Mouse (Mus musculus): ENCODE data around the gene 1600014C23Rik. TPM values are rescaled to one million over a fixed set of nuclear protein-coding genes. Genes with fewer than 3 reads are reported as not detected.
A peak's percentile ranks its signal among the peaks of the same experiment; 100 is the strongest.

1600014C23Rik gene
- polyA plus RNA-seq, 1 experiment: not detected

- DNase-seq (ENCODE audit: low spot score): no peak
Measured at GRCm38 (mm10) chr17:45752053-45752452, 18.4 kb upstream of the 1600014C23Rik start.

DNA sequence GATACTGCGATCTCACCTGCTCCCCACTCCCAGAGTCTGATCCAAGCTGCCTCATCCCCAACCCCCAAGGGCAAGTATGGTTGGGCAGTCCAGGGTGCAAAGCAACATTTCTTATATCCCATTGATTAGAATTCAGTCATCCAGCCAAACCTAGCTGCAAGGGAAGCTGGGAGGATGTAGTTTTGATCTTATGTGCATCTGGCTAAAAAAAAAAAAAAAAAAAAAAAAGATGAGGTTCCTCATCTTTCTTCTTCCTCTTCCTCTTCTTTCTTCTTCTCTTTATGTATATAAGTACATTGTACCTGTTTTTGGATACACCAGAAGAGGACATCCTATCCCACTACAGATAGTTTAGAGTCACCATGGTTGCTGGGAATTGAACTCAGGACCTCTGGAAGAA, 17.7 kb upstream of the 1600014C23Rik start:
- DNase-seq (ENCODE audit: low spot score): no peak

DNA sequence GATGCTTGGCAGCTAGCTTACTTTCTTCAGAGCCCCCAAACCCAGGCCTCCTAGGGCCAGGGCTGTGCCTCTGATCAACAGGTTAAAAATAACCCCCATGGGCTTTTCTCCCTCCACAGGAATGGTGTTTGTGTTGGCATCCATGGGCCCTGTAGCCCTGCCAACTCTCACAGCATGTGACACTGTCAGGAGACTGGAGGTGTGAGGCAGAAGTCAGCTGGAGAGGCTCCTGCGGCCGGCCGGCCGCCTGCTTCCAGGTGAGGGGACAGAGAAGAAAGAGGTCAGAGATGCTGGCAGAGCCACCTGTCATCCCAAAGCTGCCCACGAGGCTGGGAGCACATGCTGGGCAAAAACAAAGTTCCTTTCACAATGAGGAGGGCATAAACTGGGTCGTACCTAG, 15.5 kb upstream of the 1600014C23Rik start:
- DNase-seq (ENCODE audit: low spot score): no peak

DNA sequence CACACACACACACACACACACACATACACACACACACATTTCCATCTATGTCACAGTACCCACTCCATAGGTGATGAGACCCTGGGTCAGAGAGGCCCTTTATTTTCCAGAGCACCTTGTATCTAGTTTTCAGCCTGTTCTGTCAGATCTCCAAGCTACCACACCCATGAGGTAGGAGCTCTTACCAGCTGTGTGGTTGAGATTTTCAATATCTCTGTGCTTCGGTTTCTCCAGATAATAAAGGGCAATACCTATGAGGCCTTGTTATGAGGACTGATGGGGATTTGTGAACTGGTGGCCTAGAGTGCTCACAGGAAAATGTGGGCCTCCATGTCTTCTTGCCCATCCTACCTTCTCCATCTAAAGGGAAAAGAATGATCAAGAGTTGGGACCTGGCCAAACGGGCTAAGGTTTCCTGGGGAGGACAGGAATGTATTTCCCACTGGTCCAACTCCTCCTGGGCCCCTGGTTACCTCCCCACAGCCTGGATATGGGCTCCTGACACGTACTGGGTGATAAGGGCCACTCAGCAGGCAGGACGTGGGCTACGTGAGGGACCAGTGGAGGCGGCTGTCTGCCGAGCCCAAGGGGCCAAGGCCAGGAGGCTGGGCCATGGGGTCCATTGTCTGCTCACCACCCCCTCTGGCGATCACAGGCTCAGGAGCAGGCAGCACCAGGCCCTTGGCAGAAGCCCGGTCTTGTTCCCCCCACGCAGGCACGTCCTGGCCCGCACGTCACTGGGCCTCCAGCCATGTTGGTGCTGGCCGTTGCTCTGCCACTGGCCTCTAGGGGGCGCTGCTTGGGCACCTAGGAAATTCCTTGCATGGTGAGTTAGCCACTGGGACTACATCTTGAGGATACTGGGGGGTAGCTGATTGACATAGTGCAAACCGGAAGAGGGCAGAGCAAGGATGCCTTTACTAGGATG, 14.5 kb upstream of the 1600014C23Rik start:
- no peak for DNase-seq (ENCODE audit: low spot score)

GRCm38 (mm10) chr17:45747293-45747692, 13.6 kb upstream of the 1600014C23Rik start:
- DNase-seq (ENCODE audit: low spot score): no peak

DNA sequence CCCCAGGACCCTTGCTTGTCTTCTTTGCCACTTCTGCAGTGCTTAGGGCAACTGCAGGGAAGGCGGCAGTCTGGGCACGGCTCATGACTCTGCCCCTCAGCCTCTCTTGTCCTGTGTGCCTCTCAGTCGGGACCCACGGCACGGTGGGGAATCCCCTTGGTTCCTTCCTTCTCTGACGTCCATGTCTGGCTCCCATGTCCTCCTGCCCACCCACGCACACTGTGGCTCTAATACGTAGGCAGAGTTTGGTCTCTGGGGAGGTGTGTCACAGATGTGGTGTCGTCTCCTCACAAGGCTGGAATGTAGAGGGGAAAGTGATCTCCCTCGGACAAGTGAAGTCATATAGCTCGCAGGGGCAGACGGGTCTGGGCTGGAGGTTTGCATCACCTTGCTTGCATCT, 13.1 kb upstream of the 1600014C23Rik start:
- DNase-seq (ENCODE audit: low spot score): no peak

- no peak for DNase-seq (ENCODE audit: low spot score)
Measured at GRCm38 (mm10) chr17:45745629-45746028, 12.0 kb upstream of the 1600014C23Rik start.

GRCm38 (mm10) chr17:45742371-45743147, 8.9 kb upstream of the 1600014C23Rik start:
- DNase-seq (ENCODE audit: low spot score): no peak

- DNase-seq (ENCODE audit: low spot score): no peak
Measured at GRCm38 (mm10) chr17:45737078-45737601, 3.5 kb upstream of the 1600014C23Rik start.

DNA sequence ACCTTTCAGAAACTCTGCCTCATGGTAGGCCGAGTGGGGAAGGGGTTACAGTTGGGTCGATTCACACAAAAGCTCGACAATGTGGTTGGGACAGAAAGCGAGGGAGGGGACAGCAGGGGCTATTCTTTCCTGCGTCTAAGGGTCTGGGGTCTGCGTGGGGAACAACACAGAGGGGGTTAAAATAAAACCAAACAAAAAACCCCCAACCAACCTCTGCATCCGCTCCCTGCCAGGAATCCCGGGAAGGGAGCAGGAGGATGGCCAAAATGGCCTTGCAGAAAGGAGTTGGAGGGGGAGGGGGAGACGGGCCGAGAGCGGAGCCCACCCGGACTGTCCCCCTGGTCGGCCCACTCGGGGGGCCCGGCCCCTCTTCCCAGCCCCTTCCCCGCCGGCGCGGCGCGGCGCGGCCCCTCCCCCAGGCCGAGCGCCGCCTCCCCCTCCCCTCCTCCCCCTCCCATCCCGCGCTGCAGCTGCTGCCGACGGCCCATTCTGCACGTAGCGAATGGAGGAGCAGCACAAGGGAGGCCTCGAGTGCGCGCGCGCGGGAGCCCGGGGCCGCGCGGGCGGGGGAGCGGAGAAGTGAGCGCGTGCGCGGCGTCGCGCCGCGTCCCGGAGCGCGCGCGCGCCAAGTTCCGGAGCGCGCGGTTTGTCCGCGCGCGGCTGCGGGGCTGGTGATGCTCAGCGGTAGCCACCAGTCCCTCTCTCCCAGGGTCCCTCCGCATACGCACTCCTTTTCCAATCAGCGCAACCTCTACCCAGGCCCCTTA, 2.9 kb upstream of the 1600014C23Rik start:
- peak; percentile 64 for DNase-seq (ENCODE audit: low spot score)

DNA sequence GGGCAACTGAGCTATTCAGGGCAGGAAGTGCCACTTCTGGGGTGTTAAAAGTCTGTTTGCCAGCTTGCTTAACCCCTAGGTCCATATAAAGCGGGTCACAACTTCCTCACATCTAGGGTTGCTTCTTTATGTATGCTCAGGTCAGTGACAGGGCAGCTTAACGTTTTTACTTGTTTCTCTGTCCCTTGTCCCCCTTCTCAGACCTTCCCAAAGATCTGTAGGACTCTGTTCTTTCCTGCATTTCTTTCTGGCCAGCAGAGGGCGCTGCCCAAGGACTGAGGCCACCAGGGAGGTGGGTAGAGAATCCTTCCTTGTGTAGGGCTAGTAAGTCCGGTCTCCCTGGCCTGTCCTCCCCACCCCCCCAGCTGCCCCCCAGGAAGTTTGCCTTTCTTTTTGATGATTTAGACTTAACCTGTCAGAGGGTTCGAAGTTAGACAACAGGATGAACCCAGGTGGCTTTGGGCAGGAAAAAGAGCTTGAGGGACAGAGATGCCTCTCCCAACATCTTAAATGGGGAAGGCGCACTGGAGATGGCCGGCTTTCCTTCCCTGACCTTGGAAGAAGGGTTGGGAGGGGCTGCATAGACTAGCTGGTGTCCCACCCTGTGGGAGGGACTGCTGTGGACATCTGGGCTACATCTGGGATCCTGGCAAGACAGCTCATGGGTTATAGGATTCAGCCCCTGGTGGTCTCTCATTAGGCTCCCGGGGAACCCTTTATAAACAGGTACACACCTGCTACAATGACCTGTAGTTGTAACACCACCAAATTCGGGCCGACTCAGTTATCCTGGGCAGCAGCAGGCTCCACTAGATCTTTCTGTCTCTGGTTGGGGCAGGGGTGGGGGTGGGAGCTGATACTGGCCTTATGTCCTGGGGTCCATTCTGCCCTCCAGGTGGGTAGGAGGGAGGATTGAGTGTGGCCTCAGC, 2.0 kb upstream of the 1600014C23Rik start:
- DNase-seq (ENCODE audit: low spot score): peak; percentile 66

DNA sequence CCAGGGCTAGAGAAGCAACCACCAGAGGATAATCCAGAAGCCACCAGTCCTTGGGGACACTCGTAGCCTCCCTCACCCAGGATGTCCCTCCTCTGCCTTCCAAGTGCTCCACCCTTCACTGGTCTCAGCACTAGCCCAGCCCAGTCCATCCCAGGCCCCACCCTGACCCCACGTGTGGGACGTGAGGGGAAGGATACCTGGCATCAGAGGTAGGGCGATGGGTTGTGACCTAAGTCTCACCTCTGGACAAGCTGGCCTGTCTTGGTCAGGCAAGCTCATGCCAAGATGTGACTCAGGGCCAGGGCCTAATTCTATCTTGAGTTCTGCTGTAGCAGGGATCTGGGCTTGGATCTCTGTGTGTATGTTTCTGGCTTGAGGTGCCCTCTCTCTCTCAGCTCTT, 1.2 kb upstream of the 1600014C23Rik start:
- no peak for DNase-seq (ENCODE audit: low spot score)

GRCm38 (mm10) chr17:45734333-45734732, 689 bp upstream of the 1600014C23Rik start:
- DNase-seq (ENCODE audit: low spot score): no peak

- no peak for DNase-seq (ENCODE audit: low spot score)
Measured at GRCm38 (mm10) chr17:45733038-45733734, 458 bp downstream of the 1600014C23Rik start.

DNA sequence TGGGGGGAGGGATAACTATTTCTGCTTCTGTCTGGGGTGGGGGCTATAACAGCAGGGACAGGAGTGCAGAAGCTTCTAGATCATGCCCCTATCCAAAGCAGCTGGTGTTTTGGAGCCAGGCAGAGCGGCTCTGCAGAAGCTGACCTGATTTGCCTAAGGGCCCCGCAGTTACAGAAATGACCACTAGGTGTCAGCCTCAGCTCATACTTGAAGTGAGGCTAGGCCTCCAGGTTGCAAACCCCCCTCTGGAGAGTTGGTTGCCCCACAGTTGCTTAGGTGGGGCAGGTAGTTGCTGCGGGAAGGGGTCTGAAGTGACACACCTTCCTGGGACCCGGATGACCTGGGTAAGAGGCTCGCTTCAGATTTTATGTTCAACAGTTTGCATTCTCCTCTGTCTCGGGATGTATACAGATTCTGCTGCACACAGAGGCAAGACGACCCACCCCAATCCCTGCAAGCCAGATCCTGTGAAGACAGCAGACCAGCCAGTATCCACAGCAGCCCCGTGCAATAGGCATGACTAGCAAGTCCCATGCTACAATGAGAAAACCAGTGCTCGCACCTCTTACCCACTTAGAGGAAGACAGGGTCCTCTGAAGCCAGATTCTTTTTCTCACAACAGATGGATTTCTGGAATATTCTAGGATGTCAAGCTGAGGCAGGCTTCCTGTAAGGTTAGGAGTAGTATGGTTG, 2.3 kb downstream of the 1600014C23Rik start:
- DNase-seq (ENCODE audit: low spot score): peak; percentile 74

DNA sequence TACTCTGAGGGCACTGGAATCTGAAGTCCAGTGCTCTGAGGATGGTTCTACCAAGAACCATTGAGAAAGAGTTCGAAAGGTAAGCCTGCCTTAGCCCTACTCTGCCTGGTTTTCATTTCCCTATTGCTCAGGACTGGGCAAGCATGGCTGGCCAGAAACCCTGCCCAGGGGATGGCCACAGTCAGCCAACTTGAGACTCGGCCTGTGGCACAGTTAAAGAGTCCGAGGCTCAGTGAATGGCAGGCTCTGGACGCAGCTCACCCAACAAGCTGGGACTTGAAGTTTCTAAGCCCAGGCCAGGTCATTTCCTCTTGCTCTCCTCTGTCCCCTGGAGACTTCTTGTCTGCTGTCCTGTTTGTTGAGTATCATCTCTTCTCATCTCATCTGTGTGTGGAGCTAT, 2.9 kb downstream of the 1600014C23Rik start:
- DNase-seq (ENCODE audit: low spot score): no peak

DNA sequence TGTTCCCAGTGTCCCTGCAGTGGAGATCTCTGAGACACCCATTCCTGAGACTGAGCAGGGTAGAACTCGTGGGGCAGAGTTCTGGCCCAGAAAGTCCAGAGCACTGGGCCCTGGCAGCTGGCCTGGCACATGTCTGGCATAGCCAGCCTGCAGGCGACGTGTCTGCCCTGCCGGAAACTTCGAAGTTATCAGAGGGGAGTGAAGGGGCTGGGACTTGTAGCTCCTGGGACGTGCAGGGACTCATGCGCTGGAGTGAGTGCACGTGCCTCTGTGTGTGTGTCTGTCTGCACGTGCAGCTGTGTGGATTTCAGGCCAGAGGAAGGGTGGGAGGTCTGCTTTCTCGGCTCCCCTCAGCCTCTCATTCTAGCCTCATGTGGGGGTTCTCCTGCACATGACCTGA, 4.3 kb downstream of the 1600014C23Rik start:
- no peak for DNase-seq (ENCODE audit: low spot score)

DNA sequence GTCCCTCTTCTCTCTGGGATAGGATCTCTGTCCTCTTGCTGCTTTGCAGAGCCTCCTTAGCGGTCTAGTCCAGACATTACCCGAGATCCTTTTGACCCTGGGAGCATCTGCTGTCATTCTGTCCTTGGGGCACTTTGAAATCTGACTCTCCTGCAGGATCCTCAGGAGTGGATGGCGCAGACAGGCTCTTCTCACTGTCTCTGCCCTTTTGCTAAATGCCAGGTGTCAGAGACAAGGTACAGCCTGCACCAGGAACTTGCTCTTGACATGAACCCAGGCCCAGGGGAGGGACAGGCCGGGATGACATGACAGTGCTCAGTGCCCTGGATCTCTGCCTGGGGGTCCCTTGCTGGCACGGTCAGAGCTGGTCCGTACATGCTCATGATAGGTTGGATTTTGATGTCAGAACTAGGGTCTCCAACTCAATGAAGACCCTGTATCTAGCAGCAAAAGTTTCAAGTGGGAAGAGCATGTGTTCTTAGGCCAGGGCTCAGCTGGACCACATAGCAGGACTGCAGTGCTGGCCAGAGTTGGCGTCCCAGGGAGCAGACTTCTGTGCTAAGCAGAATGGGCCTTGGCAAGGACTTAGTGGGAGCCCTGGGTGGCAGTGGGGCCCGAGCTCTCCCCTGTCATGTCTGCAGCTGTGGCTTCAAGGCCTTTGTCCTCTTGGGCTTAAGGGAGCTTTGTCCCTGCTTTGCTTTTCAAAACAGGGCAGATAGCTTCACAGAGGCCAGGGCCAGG, 5.5 kb downstream of the 1600014C23Rik start:
- DNase-seq (ENCODE audit: low spot score): no peak

DNA sequence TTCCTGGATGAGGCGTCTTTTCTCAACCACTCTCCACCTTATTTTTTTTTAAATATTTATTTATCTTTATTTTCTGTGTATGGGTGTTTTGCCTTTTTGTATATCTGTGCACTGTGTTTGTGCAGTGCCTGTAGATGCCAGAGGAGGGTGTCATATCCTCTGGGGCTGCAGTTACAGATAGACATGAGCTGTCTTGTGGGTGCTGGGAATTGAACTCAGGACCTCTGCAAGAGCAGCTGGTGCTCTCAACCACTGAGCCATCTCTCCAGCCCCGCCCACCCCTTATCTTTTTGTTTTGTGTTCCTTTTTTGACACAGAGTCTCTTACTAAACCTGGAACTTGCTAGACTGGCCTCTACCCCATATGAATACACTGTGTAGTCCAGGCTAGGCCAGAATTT, 6.2 kb downstream of the 1600014C23Rik start:
- no peak for DNase-seq (ENCODE audit: low spot score)

Measured in urinary bladder, adult 2 months (tissue).